Mouse (Mus musculus) kidney, postnatal 25 days (tissue): ENCODE data around the gene Ccdc92.
A peak's percentile ranks its signal among the peaks of the same experiment; 100 is the strongest.

ENCODE experiments used
- DNase-seq, 2 experiments: peaks; one replicate each; pipeline ENCODE4 v3.0.0; 2021; ENCODE audit warnings: mixed read lengths in 2 of 2

The Ccdc92 gene

DNA sequence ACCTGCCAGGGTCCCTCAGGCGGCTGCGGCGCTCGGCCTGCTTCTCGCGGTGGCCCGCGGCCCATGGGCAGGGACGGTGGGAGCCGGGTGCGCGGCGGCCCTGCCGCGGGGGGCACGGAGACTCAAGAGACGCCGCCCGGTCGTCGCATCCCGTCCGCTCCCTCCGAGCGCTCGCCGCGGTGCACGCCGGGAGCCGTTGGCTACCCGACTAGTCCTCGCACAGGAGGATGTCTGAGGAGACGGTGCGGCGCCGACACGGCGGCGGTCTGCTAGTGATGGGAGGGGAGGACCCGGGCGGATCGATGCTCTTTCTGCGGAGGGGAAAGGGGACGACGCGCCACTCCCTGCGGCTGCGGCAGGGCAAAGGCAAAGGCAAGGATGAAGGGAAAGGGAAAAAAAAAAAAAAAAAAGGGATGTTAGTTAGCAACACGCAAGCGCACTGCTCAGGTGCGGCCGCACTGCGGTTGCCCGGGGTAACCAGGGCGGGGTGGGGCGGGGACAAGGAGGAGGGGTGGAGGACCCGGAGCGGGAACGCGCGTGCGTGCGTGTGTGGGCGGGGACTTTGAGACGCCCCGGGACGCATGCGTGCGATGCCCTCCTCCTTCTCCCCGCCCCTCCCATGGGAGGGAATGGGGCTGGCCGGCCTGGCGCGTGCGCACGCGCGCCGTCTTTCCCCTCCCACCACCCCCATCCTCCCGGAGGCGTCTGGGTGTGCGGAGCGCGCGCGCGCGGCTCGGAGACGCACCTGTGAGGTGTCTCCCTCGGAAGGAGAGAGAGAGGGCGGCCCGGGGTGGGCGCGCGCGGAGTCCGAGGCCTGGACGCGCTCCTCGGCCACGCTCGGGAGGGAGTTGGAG, at the start of gene Ccdc92, which contains the start of gene Zfp664:
Gene Ccdc92, minus strand, starts transcription at position 412 of the 854 bp plus-strand sequence.
Gene Zfp664, plus strand, starts transcription at position 679 of the 854 bp plus-strand sequence.
- DNase-seq = peak; percentile 98

- peak; percentile 85 to 87 for DNase-seq
Measured at GRCm38 (mm10) chr5:124908860-124909259, 46.6 kb upstream of the Ccdc92 start.

DNA sequence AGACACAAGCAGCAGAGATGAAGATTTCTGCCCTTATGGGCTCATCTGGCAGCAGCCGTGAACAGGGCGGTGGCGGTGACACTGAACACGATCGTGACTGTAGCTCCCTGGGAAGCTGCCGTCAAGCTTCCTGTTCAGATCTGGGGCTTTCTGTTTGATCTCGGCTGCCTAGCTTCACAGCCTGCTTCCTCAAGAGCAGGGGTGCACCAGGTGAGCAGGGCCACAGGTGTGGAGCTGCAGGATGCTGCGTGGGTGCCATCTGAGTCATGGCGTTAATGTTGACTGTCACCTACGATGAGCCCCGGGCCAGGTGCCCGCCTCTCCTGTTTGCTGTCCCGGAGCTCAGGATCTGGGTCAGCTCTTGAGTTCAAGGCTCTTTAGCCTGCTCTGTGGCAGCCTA, 44.7 kb upstream of the Ccdc92 start:
- no peak for DNase-seq

DNA sequence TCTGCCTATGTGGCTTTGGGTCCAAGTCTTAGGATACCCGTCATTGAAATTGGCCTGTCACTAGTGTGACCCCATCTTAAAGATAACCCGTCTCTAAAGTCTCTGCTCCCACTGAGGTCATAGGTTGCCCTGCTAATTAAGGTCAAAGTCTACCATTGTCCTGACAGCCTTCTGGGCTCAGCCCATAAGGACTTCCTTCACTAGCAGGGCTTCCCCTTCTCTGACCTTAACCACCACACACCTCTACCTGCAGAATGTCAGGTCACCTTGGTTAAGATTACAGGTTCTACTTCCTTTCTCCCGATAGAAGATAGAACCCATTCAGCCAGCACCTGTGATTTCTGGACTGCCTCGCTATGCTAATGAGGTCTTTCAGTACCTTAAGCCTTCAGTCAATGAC, 41.6 kb upstream of the Ccdc92 start:
- no peak for DNase-seq

- DNase-seq = no peak
Measured at GRCm38 (mm10) chr5:124902195-124902594, 40.0 kb upstream of the Ccdc92 start.

DNA sequence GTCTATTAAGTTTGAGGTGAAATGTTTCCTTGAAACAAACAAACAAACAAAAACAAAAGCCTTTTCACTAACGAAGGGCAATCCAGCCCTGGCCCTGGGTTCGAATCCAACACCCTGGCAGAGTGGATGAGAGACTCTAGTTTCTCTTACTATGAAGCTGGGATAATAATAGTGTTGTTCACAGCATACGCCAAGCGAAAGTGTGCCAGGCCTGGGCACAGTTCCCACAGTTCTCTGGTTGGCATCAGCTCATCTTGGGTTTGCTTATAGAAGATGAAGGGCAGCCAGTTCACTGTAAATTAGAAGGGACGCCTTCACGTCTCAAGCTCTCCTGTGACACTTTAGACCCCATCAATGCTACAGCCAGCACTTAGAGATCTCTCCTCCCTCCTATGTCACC, 39.5 kb upstream of the Ccdc92 start:
- no peak for DNase-seq

- DNase-seq = no peak
Measured at GRCm38 (mm10) chr5:124900738-124901490, 38.7 kb upstream of the Ccdc92 start.

DNA sequence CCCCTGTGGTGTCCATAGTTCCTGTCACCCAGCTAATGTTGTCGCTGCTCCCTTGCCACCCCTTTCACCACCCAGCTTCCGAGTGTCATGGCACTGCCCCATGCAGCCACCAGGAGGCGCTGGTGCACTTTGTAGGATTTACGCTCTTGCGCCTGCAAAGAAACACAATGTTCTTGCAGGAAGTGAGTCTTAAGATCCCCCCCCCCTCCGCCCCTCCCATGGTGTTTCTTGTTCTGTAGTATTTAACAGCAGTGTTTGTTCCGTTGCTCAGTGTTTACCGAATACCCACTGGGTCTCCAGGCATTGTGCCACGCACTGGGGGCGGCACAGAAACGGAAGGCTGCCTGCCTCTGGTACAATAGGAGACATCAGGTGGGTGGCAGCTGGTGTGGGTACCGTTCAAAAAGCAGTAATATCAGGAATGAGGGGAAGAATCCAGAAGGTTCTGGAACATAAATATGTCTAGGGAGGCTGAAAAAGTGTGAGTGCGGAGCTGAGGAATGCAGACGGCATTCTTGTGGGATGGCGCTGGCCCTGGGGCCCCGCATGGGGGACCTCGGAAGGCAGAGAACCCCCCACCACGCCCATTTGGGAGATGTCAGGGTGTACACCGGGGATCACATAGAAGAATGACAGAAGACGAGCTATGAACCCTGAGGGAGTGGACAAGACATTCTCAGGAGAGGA, 37.9 kb upstream of the Ccdc92 start:
- peak; percentile 78 to 87 for DNase-seq

DNA sequence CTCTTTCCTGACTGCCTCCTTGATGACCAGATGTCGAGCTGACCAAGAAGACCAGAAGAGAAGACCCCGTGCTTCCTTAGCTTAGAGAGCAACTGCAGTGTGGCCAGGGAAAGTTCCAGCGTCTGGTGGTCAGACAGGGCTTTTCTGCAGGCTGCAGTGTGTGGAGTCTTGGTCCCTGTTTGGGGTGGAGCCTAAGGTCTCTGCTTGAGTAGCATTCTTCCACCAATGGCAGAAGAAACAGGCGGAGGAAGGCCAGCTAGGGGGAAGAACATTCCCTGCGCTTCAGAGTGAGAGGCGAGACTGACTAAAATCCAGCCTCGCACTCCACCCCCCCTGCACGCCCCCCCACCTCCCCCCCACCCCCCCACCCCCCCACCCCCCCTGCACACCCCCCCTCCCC, 33.9 kb upstream of the Ccdc92 start:
- DNase-seq = no peak

GRCm38 (mm10) chr5:124891921-124892370, 29.7 kb upstream of the Ccdc92 start:
- peak in 1 of 2 experiments; percentile 45 for DNase-seq

DNA sequence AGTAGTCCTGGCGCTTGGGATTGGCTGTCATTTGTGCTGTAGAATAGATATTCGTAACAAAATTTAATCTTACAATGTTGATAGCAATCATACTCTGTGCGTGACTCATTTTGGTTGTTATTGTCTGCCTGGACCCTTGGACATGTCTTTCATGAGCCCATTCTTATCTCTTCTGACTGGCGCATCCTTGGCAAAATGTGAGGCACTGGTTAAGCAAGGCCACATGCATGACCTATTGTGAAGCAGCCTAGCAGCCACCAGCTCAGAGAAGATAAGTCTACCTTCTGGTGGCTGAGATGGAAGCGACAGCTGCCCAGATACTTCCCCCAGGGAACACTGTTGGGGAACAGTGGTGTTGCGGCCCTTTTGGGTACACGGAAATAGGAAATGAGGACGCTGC, 26.4 kb upstream of the Ccdc92 start:
- DNase-seq = no peak

- no peak for DNase-seq
Measured at GRCm38 (mm10) chr5:124883877-124884276, 21.7 kb upstream of the Ccdc92 start.

GRCm38 (mm10) chr5:124879801-124880200, 17.6 kb upstream of the Ccdc92 start:
- no peak for DNase-seq

- no peak for DNase-seq
Measured at GRCm38 (mm10) chr5:124879251-124879650, 17.0 kb upstream of the Ccdc92 start.

DNA sequence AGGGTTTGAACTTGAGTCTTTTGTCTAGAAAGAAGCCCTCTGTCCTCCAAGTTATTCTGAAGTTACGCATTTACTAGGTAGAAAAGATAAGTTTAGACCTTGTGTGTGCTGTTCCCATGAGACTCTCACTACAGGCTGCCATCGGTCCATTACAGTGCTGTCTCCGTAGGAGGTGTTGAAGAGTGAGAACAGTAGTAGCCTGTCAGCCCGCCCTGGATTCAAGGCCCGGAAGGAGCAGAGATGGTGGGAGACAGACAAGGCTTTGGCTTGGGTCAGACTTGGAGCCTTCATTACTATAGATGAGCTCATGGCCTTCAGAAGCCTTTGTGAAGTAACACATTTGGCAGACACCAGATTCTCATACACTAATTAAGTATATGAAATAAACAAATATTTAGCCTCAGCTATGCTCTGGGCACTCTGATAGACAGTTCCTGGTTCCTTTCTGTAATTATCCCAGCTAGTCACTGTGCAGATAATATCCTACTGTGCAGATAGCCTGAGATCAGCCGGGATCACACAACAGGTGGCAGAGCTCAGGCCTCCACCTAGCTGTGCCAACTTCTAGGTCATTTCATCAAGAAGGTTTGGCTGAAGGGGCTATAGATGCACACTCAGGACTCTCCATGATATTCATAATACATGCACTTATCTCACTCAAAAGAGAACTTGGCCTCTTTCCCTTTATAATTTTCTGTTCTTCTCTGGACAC, 11.8 kb upstream of the Ccdc92 start:
- no peak for DNase-seq

DNA sequence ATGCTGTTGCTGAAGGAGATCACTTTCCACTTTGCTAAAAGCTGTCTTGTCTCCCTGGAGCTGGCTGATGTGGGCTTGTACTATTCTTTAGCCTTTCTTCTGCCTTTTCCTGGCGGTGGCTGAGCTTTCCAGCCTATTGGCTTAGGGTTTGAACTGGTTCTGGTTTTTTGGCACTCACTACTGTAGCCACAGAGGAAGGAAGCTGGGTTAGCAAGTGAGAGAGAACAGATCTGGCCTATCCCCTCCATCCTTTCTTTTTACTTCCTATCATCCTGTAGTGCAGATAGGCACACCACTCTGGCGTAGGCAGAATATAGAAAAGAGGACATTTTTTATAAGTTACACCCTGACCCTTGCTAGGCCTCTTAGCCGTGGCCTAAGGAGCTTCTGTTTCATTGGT, 10.9 kb upstream of the Ccdc92 start:
- no peak for DNase-seq

- peak; percentile 47 to 50 for DNase-seq
Measured at GRCm38 (mm10) chr5:124872033-124872432, 9.8 kb upstream of the Ccdc92 start.

DNA sequence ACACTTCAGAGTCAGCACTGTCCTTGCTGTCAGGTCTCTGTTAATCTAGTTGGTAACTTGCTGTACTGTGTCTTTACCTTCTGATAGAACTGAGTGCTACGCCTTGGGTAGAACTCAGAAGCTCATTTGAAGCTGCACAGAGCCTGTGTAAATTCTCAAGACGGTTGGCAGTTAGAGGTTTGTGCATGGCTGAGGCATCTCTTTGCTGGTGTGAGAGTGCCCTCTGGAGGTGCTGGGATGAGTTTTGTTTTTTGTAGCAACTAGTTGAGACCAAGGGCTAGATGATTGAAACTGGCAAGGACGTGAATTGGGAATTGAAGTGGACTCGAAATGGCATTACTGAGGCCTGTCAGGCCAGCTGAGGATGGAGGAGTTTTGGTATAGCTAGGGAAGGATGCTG, 6.8 kb upstream of the Ccdc92 start:
- DNase-seq = peak; percentile 60 to 75

GRCm38 (mm10) chr5:124862871-124863741, 882 bp upstream of the Ccdc92 start:
- peak; percentile 42 to 70 for DNase-seq

GRCm38 (mm10) chr5:124861463-124861862, 761 bp downstream of the Ccdc92 start:
- peak; percentile 13 to 49 for DNase-seq

GRCm38 (mm10) chr5:124860013-124860412, 2.2 kb downstream of the Ccdc92 start:
- no peak for DNase-seq
